Mouse (Mus musculus): Measurements from ENCODE around the gene Fxyd7.
A peak's percentile ranks its signal among the peaks of the same experiment; 100 is the strongest.

The Fxyd7 gene

GRCm38 (mm10) chr7:31074713-31075069, 23.4 kb upstream of the Fxyd7 start:
- no peak for DNase-seq

GRCm38 (mm10) chr7:31074061-31074712, 22.9 kb upstream of the Fxyd7 start:
- no peak for DNase-seq

- no peak for DNase-seq
Observed at GRCm38 (mm10) chr7:31073546-31073945, 22.3 kb upstream of the Fxyd7 start.

GRCm38 (mm10) chr7:31072326-31072725, 21.1 kb upstream of the Fxyd7 start:
- no peak for DNase-seq

GRCm38 (mm10) chr7:31070324-31070723, 19.1 kb upstream of the Fxyd7 start:
- DNase-seq: no peak

GRCm38 (mm10) chr7:31069491-31069890, 18.2 kb upstream of the Fxyd7 start:
- no peak for DNase-seq

GRCm38 (mm10) chr7:31067836-31068235, 16.6 kb upstream of the Fxyd7 start:
- no peak for DNase-seq

- no peak for DNase-seq
Observed at GRCm38 (mm10) chr7:31063074-31063560, 11.8 kb upstream of the Fxyd7 start.

GRCm38 (mm10) chr7:31060621-31061010, 9.3 kb upstream of the Fxyd7 start:
- DNase-seq: no peak

- DNase-seq: no peak
Observed at GRCm38 (mm10) chr7:31059919-31060620, 8.8 kb upstream of the Fxyd7 start.

- peak; percentile 78 for DNase-seq
Observed at GRCm38 (mm10) chr7:31059108-31059507, 7.8 kb upstream of the Fxyd7 start, which contains the start of gene Lgi4. Gene Lgi4, plus strand, starts transcription at chr7:31059342.

GRCm38 (mm10) chr7:31058211-31058610, 6.9 kb upstream of the Fxyd7 start:
- DNase-seq: no peak

- DNase-seq: no peak
Observed at GRCm38 (mm10) chr7:31057730-31058129, 6.5 kb upstream of the Fxyd7 start.

- no peak for DNase-seq
Observed at GRCm38 (mm10) chr7:31057071-31057470, 5.8 kb upstream of the Fxyd7 start, which contains the start of gene Fxyd1. Gene Fxyd1, minus strand, starts transcription at chr7:31057199.

- no peak for DNase-seq
Observed at GRCm38 (mm10) chr7:31056448-31056847, 5.2 kb upstream of the Fxyd7 start.

GRCm38 (mm10) chr7:31055883-31056282, 4.6 kb upstream of the Fxyd7 start:
- no peak for DNase-seq

GRCm38 (mm10) chr7:31055354-31055824, 4.1 kb upstream of the Fxyd7 start:
- no peak for DNase-seq

GRCm38 (mm10) chr7:31054661-31055320, 3.5 kb upstream of the Fxyd7 start:
- no peak for DNase-seq

- DNase-seq: peak; percentile 50
Observed at GRCm38 (mm10) chr7:31053882-31054447, 2.7 kb upstream of the Fxyd7 start.

GRCm38 (mm10) chr7:31052636-31053434, 1.6 kb upstream of the Fxyd7 start:
- DNase-seq: peak; percentile 82

GRCm38 (mm10) chr7:31052251-31052635, 976 bp upstream of the Fxyd7 start:
- no peak for DNase-seq

GRCm38 (mm10) chr7:31050921-31051320, 346 bp downstream of the Fxyd7 start:
- DNase-seq: peak; percentile 51

- DNase-seq: no peak
Observed at GRCm38 (mm10) chr7:31050487-31050886, 780 bp downstream of the Fxyd7 start.
